Mouse (Mus musculus) small intestine, adult 2 months (tissue): ENCODE measurements around the gene Rap1gap. TPM values are rescaled to one million over a fixed set of nuclear protein-coding genes. Genes with fewer than 3 reads are reported as not detected.

Source experiments
- H3K27ac ChIP-seq: fragments of 200-500 bp; 2 replicates; pipeline ENCODE4 v1.5.1; 2012; ENCODE audit warnings: low read depth, low read length, control low read depth, inconsistent platforms; ENCODE audit not compliant: insufficient read depth
- H3K27me3 ChIP-seq: fragments of 200-500 bp; 2 replicates; pipeline ENCODE4 v1.6.1; 2012; ENCODE audit warnings: mild to moderate bottlenecking, moderate library complexity, low read length, inconsistent platforms; ENCODE audit not compliant: control insufficient read depth, insufficient read depth
- H3K36me3 ChIP-seq: fragments of 200-500 bp; 2 replicates; pipeline ENCODE4 v1.6.1; 2012; ENCODE audit warnings: mild to moderate bottlenecking, low read length, control low read depth, inconsistent platforms; ENCODE audit not compliant: control insufficient read depth, insufficient read depth
- H3K4me1 ChIP-seq: fragments of 200-500 bp; 2 replicates; pipeline ENCODE4 v1.6.1; 2012; ENCODE audit warnings: low read length, inconsistent platforms, mixed read lengths; ENCODE audit not compliant: control insufficient read depth, insufficient read depth, insufficient read length
- H3K4me3 ChIP-seq: fragments of 200-500 bp; 2 replicates; pipeline ENCODE4 v1.5.1; 2012; ENCODE audit warnings: low read depth, mild to moderate bottlenecking, control low read depth, inconsistent platforms, low read length, moderate library complexity
- CTCF ChIP-seq: fragments of 200-500 bp; IDR thresholded peaks from 2 replicates; pipeline ENCODE4 v1.5.1; 2012; ENCODE audit warnings: low read depth, mild to moderate bottlenecking, control low read depth, inconsistent platforms, low read length, moderate library complexity, mixed read lengths; ENCODE audit not compliant: insufficient replicate concordance, insufficient read length; ENCODE audit errors: extremely low read depth
- POLR2A ChIP-seq: fragments of 200-500 bp; IDR thresholded peaks from 2 replicates; pipeline ENCODE4 v1.6.1; 2012; ENCODE audit warnings: low read depth, mild to moderate bottlenecking, control low read depth, inconsistent platforms, low read length, moderate library complexity
- WGBS: fragments of 180-500 bp; shearing (Covaris S2); methylation state at CpG from one replicate; pipeline ENCODE4 v1.1.7; 2018; 5-methylcytosine and 5-hydroxymethylcytosine counted together
- polyA plus RNA-seq: library from polyadenylated mRNA; depleted of rRNA; stranded (reverse); fragments of >200 nt; gene quantifications from 2 replicates; pipeline ENCODE4 v1.2.3, GENCODE M21; 2012; rRNA removed

Gene Rap1gap
- polyA plus RNA-seq, 1 experiment: 48.4 TPM

DNA sequence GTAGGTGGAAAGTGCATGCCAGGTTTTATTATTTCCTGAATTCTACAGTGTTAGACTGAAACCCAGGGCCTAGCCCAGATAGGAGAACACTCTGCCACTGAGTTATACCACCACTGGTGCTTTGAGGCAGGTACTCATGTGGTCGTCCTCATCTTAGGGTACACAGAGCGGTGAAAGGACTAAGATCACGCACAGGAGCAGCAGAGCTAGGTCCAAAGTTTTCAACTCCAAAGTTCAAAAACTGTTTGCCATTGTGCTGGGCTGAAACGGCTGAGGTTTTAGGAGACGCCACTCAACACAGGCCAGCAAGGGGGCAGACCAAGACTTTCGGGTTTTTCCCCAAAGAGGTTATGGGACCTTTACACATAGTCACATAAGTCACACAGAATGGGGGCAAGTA, 110.0 kb downstream of the Rap1gap start:
- Histone ChIP-seq H3K27ac (no peak overlapping the region), H3K4me1 (peaks cover 2% of the 10 kb centered on the region; the same call in 1 of the 2 replicates), H3K27me3 (no peaks in the 10 kb centered on the region), H3K4me3 (no peak overlapping the region), H3K36me3 (no peaks in the 10 kb centered on the region)
- 38% methylated on average over 6 of the region's 6 CpGs for WGBS
- TF ChIP-seq POLR2A: no peak
- TF ChIP-seq CTCF: no peak

GRCm38 (mm10) chr4:137777866-137778265, 113.3 kb downstream of the Rap1gap start:
- Histone ChIP-seq H3K36me3 (no peaks in the 10 kb centered on the region), H3K27me3 (no peaks in the 10 kb centered on the region), H3K4me3 (no peak overlapping the region), H3K27ac (no peak overlapping the region), H3K4me1 (peaks cover 2% of the 10 kb centered on the region; the same call in 1 of the 2 replicates)
- 84% methylated on average over 4 of the region's 4 CpGs for WGBS
- TF ChIP-seq POLR2A (no peak), CTCF (no peak)

DNA sequence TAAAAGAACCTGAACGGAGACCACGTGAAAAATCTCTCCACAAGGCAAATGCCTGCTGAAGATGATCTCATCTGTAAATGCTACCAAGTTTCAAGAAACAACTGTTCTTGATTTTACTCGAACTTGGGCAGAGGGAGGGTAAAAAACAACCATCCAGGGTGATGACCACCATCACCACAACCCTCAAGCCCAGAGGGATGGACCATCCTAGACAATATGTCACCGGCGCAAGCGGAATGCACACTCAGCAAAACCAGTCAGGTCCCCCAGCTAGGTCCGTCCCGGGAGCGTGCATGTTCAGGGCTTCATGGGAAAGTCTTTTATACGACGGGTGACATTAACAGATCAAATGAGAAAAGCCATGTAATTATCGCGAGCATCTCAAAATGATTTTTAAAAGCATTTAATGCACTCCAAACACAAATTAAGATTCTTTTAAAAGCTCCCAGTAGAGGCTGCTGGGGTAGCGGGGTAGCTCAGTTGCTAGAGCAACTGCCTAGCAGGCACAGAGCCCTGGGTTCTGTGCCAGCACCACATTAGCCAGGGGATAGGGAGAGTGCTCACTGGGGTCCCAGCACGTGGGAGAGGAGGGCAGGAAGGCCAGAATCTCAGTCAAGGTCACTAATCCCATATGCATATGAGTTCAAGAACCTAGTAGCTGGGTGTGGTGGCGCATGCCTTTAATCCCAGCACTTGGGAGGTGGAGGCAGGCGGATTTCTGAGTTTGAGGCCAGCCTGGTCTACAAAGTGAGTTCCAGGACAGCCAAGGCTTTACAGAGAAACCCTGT, 114.1 kb downstream of the Rap1gap start:
- H3K4me1 ChIP-seq: peaks cover 2% of the 10 kb centered on the region; the same call in 1 of the 2 replicates
- H3K27ac ChIP-seq: no peak overlapping the region
- WGBS: 85% methylated on average over 17 of the region's 17 CpGs
- no peaks in the 10 kb centered on the region for H3K36me3 ChIP-seq
- H3K27me3 ChIP-seq: no peaks in the 10 kb centered on the region
- H3K4me3 ChIP-seq: no peak overlapping the region
- no peak for TF ChIP-seq CTCF
- TF ChIP-seq POLR2A: no peak

Other genes with a start within 250 kb of the Rap1gap start
- 42.4 and 23,172 TPM in 2 replicates for gene Cela3b, start 234.2 kb upstream of the Rap1gap start, polyA plus RNA-seq
- not detected in 2 replicates for gene 1700013G24Rik, start 211.4 kb upstream of the Rap1gap start, polyA plus RNA-seq
- 38.2 and 40.5 TPM in 2 replicates for gene Hspg2, start 196.0 kb upstream of the Rap1gap start, polyA plus RNA-seq
- gene Ldlrad2, start 90.2 kb upstream of the Rap1gap start, polyA plus RNA-seq: not detected in 2 replicates
- 14.9 and 26.7 TPM in 2 replicates for gene Usp48, start 71.0 kb upstream of the Rap1gap start, polyA plus RNA-seq
- gene Alpl, start 131.7 kb downstream of the Rap1gap start, polyA plus RNA-seq: 2.5 and 2.8 TPM in 2 replicates
- gene Ece1, start 197.5 kb downstream of the Rap1gap start, polyA plus RNA-seq: 27.9 and 37.7 TPM in 2 replicates